Mouse (Mus musculus): ENCODE data around the gene Dnal1.

DNA sequence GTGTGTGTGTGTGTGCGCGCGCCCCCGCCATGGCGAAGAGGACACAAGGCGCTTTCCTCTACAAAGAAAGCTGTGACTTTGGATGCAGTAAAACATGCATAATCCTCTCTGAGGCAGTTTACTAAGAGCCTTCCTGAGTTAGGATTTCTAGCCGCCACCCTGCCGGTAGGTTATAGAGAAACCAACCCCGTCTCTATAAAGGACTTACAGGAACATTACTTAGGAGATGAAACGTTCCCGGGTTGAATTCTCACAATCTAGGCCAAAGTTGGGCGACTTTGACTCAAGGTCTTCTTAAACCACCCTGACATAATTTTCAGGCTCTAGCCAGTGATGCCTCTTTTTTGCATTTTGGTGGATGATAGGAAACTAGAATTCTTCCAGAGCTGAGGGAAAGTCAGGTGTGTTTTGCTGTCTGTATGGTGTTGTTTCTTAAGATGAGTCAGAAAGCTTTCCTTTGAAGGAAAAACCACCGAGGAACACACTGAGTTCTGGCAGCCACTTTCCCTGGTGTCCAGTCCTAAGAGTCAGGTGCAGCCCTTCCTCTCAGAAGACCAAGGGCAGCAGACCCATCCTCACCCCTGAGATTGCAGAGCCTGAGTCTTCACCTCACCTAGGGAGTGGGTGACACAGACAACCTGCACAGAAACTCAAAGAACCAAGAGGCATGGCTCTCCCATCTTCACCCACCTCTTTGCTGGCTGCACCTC, 80.4 kb downstream of the Dnal1 start:
- TF ChIP-seq TAL1 (IDR thresholded peaks at IDR 0.05; ENCODE audit: low read length) = no peak
- no peak for TF ChIP-seq GATA1 (IDR thresholded peaks at IDR 0.05; ENCODE audit: low read length)

Measured in erythroblast, embryonic 14.5 days (primary cell).